ENCODE assay signal across 8 mouse cellular contexts in genomic region chr2:178023011-178023611, GRCm38 (mm10). TPM values are rescaled to one million over a fixed set of nuclear protein-coding genes. Genes with fewer than 3 reads are reported as not detected.
DNase-seq lines count a peak whose midpoint lies in the region; ATAC-seq and TF ChIP-seq lines count a peak whose summit lies in the region.
"Not testable (repeated sequence)": the region's sequence is repeated elsewhere in the genome, so short reads cannot be mapped to it uniquely, and the experiment has no call there.

Zfp971 (plus strand) TSS chr2:178023284.

- H3K27ac ChIP-seq in forebrain, postnatal 0 days (ENCODE audit: low read depth, low read length); liver, embryonic 16.5 days (ENCODE audit: low read length); neural tube, embryonic 11.5 days (ENCODE audit: low read depth, low read length): not testable (repeated sequence)
- peak within 1 kb of the TSS; percentile 23; the same call in 1 of the 2 replicates for H3K27ac ChIP-seq in stomach, embryonic 16.5 days (ENCODE audit: low read length)

- H3K4me1 ChIP-seq in forebrain, postnatal 0 days (ENCODE audit: insufficient read depth); liver, embryonic 16.5 days (ENCODE audit: control insufficient read depth, low read depth, low read length); neural tube, embryonic 11.5 days (ENCODE audit: control insufficient read depth, insufficient read depth, low read length); stomach, embryonic 16.5 days (ENCODE audit: control insufficient read depth, insufficient read depth, low read length): not testable (repeated sequence)

- H3K27me3 ChIP-seq in forebrain, postnatal 0 days (ENCODE audit: insufficient read depth, low read length); liver, embryonic 16.5 days (ENCODE audit: control insufficient read depth, insufficient read depth, low read depth, low read length); neural tube, embryonic 11.5 days (ENCODE audit: control insufficient read depth, insufficient read depth, low read length); stomach, embryonic 16.5 days (ENCODE audit: control insufficient read depth, insufficient read depth, low read length): not testable (repeated sequence)

- WGBS in forebrain, postnatal 0 days, result 4% methylated on average over 13 of the region's 15 CpGs
- under 1% methylated on average over 13 of the region's 15 CpGs for WGBS in liver, embryonic 16.5 days (ENCODE audit: insufficient replicate concordance)
- 2% methylated on average over 13 of the region's 15 CpGs for WGBS in neural tube, embryonic 11.5 days
- WGBS in stomach, embryonic 16.5 days, result 2% methylated on average over 13 of the region's 15 CpGs

- TF ChIP-seq CTCF in forebrain, postnatal 0 days (IDR thresholded peaks at IDR 0.05; ENCODE audit: low read depth), result not testable (repeated sequence)

- intact Hi-C loops in heart, postnatal 36 days (cut with DNase I), result not testable (repeated sequence)

- peak; percentile 31 for DNase-seq in CD4-positive, CD25-positive, alpha-beta regulatory T cell, adult 2 months (ENCODE audit: low read depth, low spot score)
- DNase-seq in cerebellum, adult 11-12 months, result peak; percentile 74
- peak; percentile 23 for DNase-seq in forebrain, postnatal 0 days
- DNase-seq in heart, postnatal 36 days, result peak; percentile 56 to 69
- DNase-seq in layer of hippocampus, adult 18-20 months (ENCODE audit: low spot score in 2 of 2), result peak; percentile 31 to 77
- DNase-seq in neural tube, embryonic 11.5 days (ENCODE audit: low spot score), result peak; percentile 57

- peak within 1 kb of the TSS; percentile 51 for H3K4me2 ChIP-seq in forebrain, postnatal 0 days (ENCODE audit: low read depth)
- peak within 1 kb of the TSS; percentile 49 for H3K4me2 ChIP-seq in liver, embryonic 16.5 days (ENCODE audit: low read depth, low read length)
- H3K4me2 ChIP-seq in neural tube, embryonic 11.5 days (ENCODE audit: low read depth), result peak within 1 kb of the TSS; percentile 44
- H3K4me2 ChIP-seq in stomach, embryonic 16.5 days (ENCODE audit: low read depth, low read length), result peak within 1 kb of the TSS; percentile 54

- peak within 1 kb of the TSS; percentile 44 for H3K4me3 ChIP-seq in forebrain, postnatal 0 days (ENCODE audit: low read depth, low read length)
- H3K4me3 ChIP-seq in liver, embryonic 16.5 days (ENCODE audit: low read depth, low read length), result peak within 1 kb of the TSS; percentile 65
- H3K4me3 ChIP-seq in neural tube, embryonic 11.5 days (ENCODE audit: low read depth, low read length), result peak within 1 kb of the TSS; percentile 50
- H3K4me3 ChIP-seq in stomach, embryonic 16.5 days (replicated peaks; ENCODE audit: low read length), result peak within 1 kb of the TSS; percentile 62

- not testable (repeated sequence) for H3K36me3 ChIP-seq in forebrain, postnatal 0 days (ENCODE audit: insufficient read depth); liver, embryonic 16.5 days (ENCODE audit: control insufficient read depth, insufficient read depth); neural tube, embryonic 11.5 days (ENCODE audit: control insufficient read depth, insufficient read depth, low read length); stomach, embryonic 16.5 days (ENCODE audit: control insufficient read depth, insufficient read depth, low read length)

- peak within 1 kb of the TSS; percentile 47 for H3K9ac ChIP-seq in forebrain, postnatal 0 days
- peak within 1 kb of the TSS; percentile 58 for H3K9ac ChIP-seq in liver, embryonic 16.5 days (ENCODE audit: low read depth, low read length)
- H3K9ac ChIP-seq in neural tube, embryonic 11.5 days (ENCODE audit: low read length), result peak within 1 kb of the TSS; percentile 49
- H3K9ac ChIP-seq in stomach, embryonic 16.5 days (ENCODE audit: low read length), result peak within 1 kb of the TSS; percentile 75

- not testable (repeated sequence) for H3K9me3 ChIP-seq in forebrain, postnatal 0 days (ENCODE audit: low read length); liver, embryonic 16.5 days (replicated peaks; ENCODE audit: control insufficient read depth, low read length); neural tube, embryonic 11.5 days (ENCODE audit: control insufficient read depth, low read length); stomach, embryonic 16.5 days (replicated peaks; ENCODE audit: control insufficient read depth, low read length)

- not testable (repeated sequence) for ATAC-seq in forebrain, postnatal 0 days; liver, embryonic 16.5 days (ENCODE audit: low read depth); neural tube, embryonic 11.5 days (ENCODE audit: insufficient read depth, low FRiP score, low TSS enrichment); stomach, embryonic 16.5 days (ENCODE audit: insufficient read depth, low FRiP score)

RNA-seq across cellular contexts. Expression of gene Zfp971, which starts in this region (rescaled TPM):
- total RNA-seq in forebrain, postnatal 0 days (2014; rRNA removed), result 10.0 and 12.8 TPM in 2 replicates
- 9.4 and 10.8 TPM in 2 replicates for polyA plus RNA-seq in forebrain, postnatal 0 days (2015; fragmentation: Nextera tagmentation; extraction: Ambion mirVana)
- total RNA-seq in heart, postnatal 36 days (2021), result 10 to 100 TPM; 86.7 to 94.3 TPM
- total RNA-seq in layer of hippocampus, adult 18-20 months (2021), result 10 to 100 TPM; 32.8 to 33.8 TPM
- polyA plus RNA-seq in liver, embryonic 16.5 days (2015; fragmentation: Nextera tagmentation; extraction: Ambion mirVana), result 3.8 and 4.2 TPM in 2 replicates
- 13.6 and 14.0 TPM in 2 replicates for polyA plus RNA-seq in neural tube, embryonic 11.5 days (2014; fragmentation: Nextera tagmentation; extraction: Ambion mirVana)
- polyA plus RNA-seq in stomach, embryonic 16.5 days (2015; fragmentation: Nextera tagmentation; extraction: Ambion mirVana), result 12.8 and 14.8 TPM in 2 replicates

Comparison
In these comparisons a context has a peak if more than half of its experiments do, and no peak if none do; other contexts are left out.
1. DNase-seq: peak in every context shown above with its lines; median percentile 74 in cerebellum, adult 11-12 months; 62 in heart, postnatal 36 days; 57 in neural tube, embryonic 11.5 days; 54 in layer of hippocampus, adult 18-20 months; 31 in CD4-positive, CD25-positive, alpha-beta regulatory T cell, adult 2 months; 23 in forebrain, postnatal 0 days.